Mouse (Mus musculus) embryonic fibroblast, embryonic 13.5 days (primary cell): ENCODE results near the gene Aqp11. TPM values are rescaled to one million over a fixed set of nuclear protein-coding genes. Genes with fewer than 3 reads are reported as not detected.

Source experiments
- H3K27ac ChIP-seq: 2 replicates; pipeline ENCODE4 v1.5.1; 2012; ENCODE audit warnings: low read length, control low read depth, inconsistent platforms; ENCODE audit not compliant: insufficient read depth
- H3K4me1 ChIP-seq: 2 replicates; pipeline ENCODE4 v1.6.1; 2011; ENCODE audit warnings: low read length; ENCODE audit not compliant: control insufficient read depth, insufficient read depth
- H3K4me3 ChIP-seq: 2 replicates; pipeline ENCODE4 v1.5.1; 2011; ENCODE audit warnings: mild to moderate bottlenecking, control low read depth, low read length; ENCODE audit not compliant: insufficient read depth
- CTCF ChIP-seq: IDR thresholded peaks from 2 replicates; pipeline ENCODE4 v1.5.1; 2011; ENCODE audit warnings: mild to moderate bottlenecking, control low read depth, low read length, moderate library complexity, borderline replicate concordance; ENCODE audit not compliant: insufficient read depth
- POLR2A ChIP-seq: IDR thresholded peaks from 2 replicates; pipeline ENCODE4 v1.6.1; 2011; ENCODE audit warnings: low read depth, mild to moderate bottlenecking, control low read depth, low read length, moderate library complexity
- polyA plus RNA-seq: library from polyadenylated mRNA; stranded (reverse); fragments of >200 nt; gene quantifications from 2 replicates; pipeline ENCODE4 v1.2.4, GENCODE M21; 2011; ENCODE audit warnings: low read depth; ENCODE audit not compliant: missing spikeins, insufficient read length

Aqp11 gene
- polyA plus RNA-seq, 1 experiment = 2.1 TPM

- TF ChIP-seq CTCF (no peak), POLR2A (no peak)
- H3K27ac ChIP-seq = no peak overlapping the region
- H3K4me3 ChIP-seq = no peak overlapping the region
- H3K4me1 ChIP-seq = no peaks in the 10 kb centered on the region
Observed at GRCm38 (mm10) chr7:97717326-97717725, 20.8 kb downstream of the Aqp11 start.

- H3K27ac ChIP-seq = no peak overlapping the region
- H3K4me1 ChIP-seq = no peaks in the 10 kb centered on the region
- no peak overlapping the region for H3K4me3 ChIP-seq
- TF ChIP-seq POLR2A (no peak), CTCF (no peak)
Observed at GRCm38 (mm10) chr7:97714651-97715050, 23.4 kb downstream of the Aqp11 start.

GRCm38 (mm10) chr7:97709204-97709603 is 28.9 kb downstream of the Aqp11 start:
- Histone ChIP-seq H3K27ac (peak overlapping the region; percentile 30; the same call in 1 of the 2 replicates), H3K4me1 (0 out of 2 replicates have a peak, but pooled peaks cover 2% of the 10 kb centered on the region), H3K4me3 (no peak overlapping the region)
- TF ChIP-seq POLR2A (no peak), CTCF (no peak)

GRCm38 (mm10) chr7:97707809-97708208 is 30.3 kb downstream of the Aqp11 start:
- no peak overlapping the region for H3K4me3 ChIP-seq
- no peak overlapping the region for H3K27ac ChIP-seq
- 0 out of 2 replicates have a peak, but pooled peaks cover 2% of the 10 kb centered on the region for H3K4me1 ChIP-seq
- no peak for TF ChIP-seq POLR2A
- no peak for TF ChIP-seq CTCF

- no peak for TF ChIP-seq CTCF
- no peak for TF ChIP-seq POLR2A
- Histone ChIP-seq H3K4me3 (no peak overlapping the region), H3K4me1 (0 out of 2 replicates have a peak, but pooled peaks cover 2% of the 10 kb centered on the region), H3K27ac (no peak overlapping the region)
Observed at GRCm38 (mm10) chr7:97707123-97707522, 31.0 kb downstream of the Aqp11 start.

- Histone ChIP-seq H3K4me3 (no peak overlapping the region), H3K4me1 (no peaks in the 10 kb centered on the region; the same call in 1 of the 2 replicates), H3K27ac (no peak overlapping the region)
- TF ChIP-seq CTCF = no peak
- no peak for TF ChIP-seq POLR2A
Observed at GRCm38 (mm10) chr7:97701106-97701505, 37.0 kb downstream of the Aqp11 start.

- no peak overlapping the region for H3K27ac ChIP-seq
- H3K4me3 ChIP-seq = no peak overlapping the region
- no peak for TF ChIP-seq CTCF
- TF ChIP-seq POLR2A = no peak
- no peaks in the 10 kb centered on the region; the same call in 1 of the 2 replicates for H3K4me1 ChIP-seq
Observed at GRCm38 (mm10) chr7:97700173-97700572, 37.9 kb downstream of the Aqp11 start.

GRCm38 (mm10) chr7:97696506-97697254 is 41.4 kb downstream of the Aqp11 start, which contains the start of gene Clns1a:
TSS of gene Clns1a (plus strand) at chr7:97696634.
- H3K27ac ChIP-seq = no peak within 1 kb of the TSS
- peak within 1 kb of the TSS; percentile 94 for H3K4me3 ChIP-seq
- peak; percentile 84 for TF ChIP-seq POLR2A
- TF ChIP-seq CTCF = no peak
- H3K4me1 ChIP-seq = no peaks in the 10 kb centered on the region; the same call in 1 of the 2 replicates

- Histone ChIP-seq H3K4me3 (peak overlapping the region; percentile 94), H3K27ac (no peak overlapping the region), H3K4me1 (no peaks in the 10 kb centered on the region; the same call in 1 of the 2 replicates)
- TF ChIP-seq POLR2A (no peak), CTCF (no peak)
Observed at GRCm38 (mm10) chr7:97696133-97696505, 42.0 kb downstream of the Aqp11 start.

GRCm38 (mm10) chr7:97695441-97695840 is 42.6 kb downstream of the Aqp11 start:
- Histone ChIP-seq H3K27ac (no peak overlapping the region), H3K4me3 (no peak overlapping the region), H3K4me1 (no peaks in the 10 kb centered on the region; the same call in 1 of the 2 replicates)
- TF ChIP-seq POLR2A (no peak), CTCF (no peak)
